Mouse (Mus musculus) G1E (cell line): ENCODE data around the gene Ssu72. TPM values are rescaled to one million over a fixed set of nuclear protein-coding genes. Genes with fewer than 3 reads are reported as not detected.
A peak's percentile ranks its signal among the peaks of the same experiment; 100 is the strongest.

Experiments used
- ATAC-seq: 2 replicates; pipeline ENCODE4 v1.8.0; 2016; ENCODE audit warnings: mild to moderate bottlenecking; ENCODE audit not compliant: insufficient number of reproducible peaks, poor library complexity, low FRiP score, severe bottlenecking; ENCODE audit errors: extremely low read depth
- DNase-seq: peaks from one replicate; pipeline ENCODE4 v3.0.0; 2012; ENCODE audit warnings: low spot score
- H3K27me3 ChIP-seq: 2 replicates; pipeline ENCODE4 v1.6.1; 2012; ENCODE audit warnings: mild to moderate bottlenecking, low read length, inconsistent platforms; ENCODE audit not compliant: insufficient read depth
- H3K36me3 ChIP-seq: replicated peaks from 2 replicates; pipeline ENCODE3; 2012; ENCODE audit warnings: mild to moderate bottlenecking, inconsistent platforms
- H3K4me1 ChIP-seq: 2 replicates; pipeline ENCODE4 v1.6.1; 2012; ENCODE audit warnings: low read depth, low read length, inconsistent platforms, mixed read lengths; ENCODE audit not compliant: insufficient read depth
- H3K4me3 ChIP-seq: 2 replicates; pipeline ENCODE4 v1.5.1; 2012; ENCODE audit warnings: low read depth, mild to moderate bottlenecking, inconsistent platforms, low read length, moderate library complexity, mixed read lengths
- H3K9me3 ChIP-seq: replicated peaks from 2 replicates; pipeline ENCODE4 v1.6.1; 2012; ENCODE audit warnings: inconsistent platforms
- CTCF ChIP-seq: IDR thresholded peaks from 2 replicates; pipeline ENCODE4 v1.5.1; 2012; ENCODE audit warnings: low read depth, low read length, inconsistent platforms, mixed read lengths
- GATA1 ChIP-seq: IDR thresholded peaks from 2 replicates; pipeline ENCODE4 v1.6.1; 2012; ENCODE audit warnings: borderline replicate concordance, low read length, inconsistent platforms, mixed read lengths
- GATA2 ChIP-seq: IDR thresholded peaks from 2 replicates; pipeline ENCODE4 v1.6.1; 2012; ENCODE audit warnings: low read depth, low read length, inconsistent platforms, borderline replicate concordance
- POLR2AphosphoS5 ChIP-seq: IDR thresholded peaks from 2 replicates; pipeline ENCODE4 v1.6.1; 2012; ENCODE audit warnings: low read depth, low read length, inconsistent platforms; ENCODE audit not compliant: insufficient replicate concordance
- TAL1 ChIP-seq: conservative IDR thresholded peaks from 2 replicates; pipeline ENCODE4 v1.6.1; 2012; ENCODE audit warnings: low read depth, low read length, inconsistent platforms, mixed read lengths
- polyA plus RNA-seq: library from polyadenylated mRNA; stranded (reverse); fragments of >175 nt; gene quantifications from 2 replicates; pipeline ENCODE4 v1.2.3, GENCODE M21; 2012
- total RNA-seq, 2 experiments: library from RNA; stranded (forward) in 1 of 2; stranded (reverse) in 1 of 2; fragments of 200-1000 nt in 1 of 2; fragments of >200 nt in 1 of 2; fragmentation: Nextera tagmentation in 1 of 2; gene quantifications; 2 replicates each; pipeline ENCODE4 v1.2.3; 2014 to 2017

The Ssu72 gene
- total RNA-seq (2014; fragmentation: Nextera tagmentation): 195 and 204 TPM in 2 replicates
- 184 and 186 TPM in 2 replicates for total RNA-seq (2017)
- polyA plus RNA-seq: 74.7 and 91.4 TPM in 2 replicates

DNA sequence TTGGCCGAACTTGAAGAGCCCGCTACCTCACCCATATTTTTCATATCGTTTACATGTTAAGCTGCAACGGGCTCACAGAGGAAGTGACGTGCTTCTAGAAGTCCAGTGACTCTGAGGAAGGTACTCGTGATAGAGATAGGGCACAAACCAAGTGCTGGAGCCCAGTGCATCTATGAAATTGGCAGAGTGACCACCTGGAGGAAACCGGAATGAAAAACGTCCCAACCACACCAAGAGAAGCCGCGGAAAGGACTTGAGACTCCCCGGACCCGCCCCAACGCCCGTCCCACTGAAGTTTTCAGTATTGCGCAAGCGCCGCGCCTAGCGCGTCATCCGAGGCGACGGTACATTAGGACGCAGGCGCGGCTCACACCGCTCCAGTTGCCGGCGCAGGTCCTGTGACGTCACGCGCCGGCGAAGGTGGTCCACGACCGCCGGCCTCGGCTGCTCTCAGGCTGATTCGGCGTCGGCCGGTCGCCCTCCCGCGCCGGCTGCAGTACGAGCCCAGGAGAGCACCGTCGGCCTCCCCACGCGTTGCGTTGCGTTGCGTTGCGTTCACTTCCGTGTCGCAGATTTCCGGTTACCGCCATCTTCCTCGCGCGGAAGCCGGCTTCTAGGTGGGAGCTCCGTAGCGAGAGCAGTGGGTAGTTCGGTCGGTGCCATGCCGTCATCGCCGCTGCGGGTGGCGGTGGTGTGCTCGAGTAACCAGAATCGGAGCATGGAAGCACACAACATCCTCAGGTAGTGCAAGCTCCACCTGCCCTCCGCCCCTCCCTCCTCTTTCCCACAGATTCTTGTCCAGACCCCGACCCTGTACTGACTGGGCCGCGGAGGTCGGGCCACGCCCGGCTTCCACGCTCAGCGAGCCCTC is at the start of gene Ssu72:
Gene Ssu72, plus strand, starts transcription at position 80 of the 871 bp plus-strand sequence.
- ATAC-seq (peak; percentile 78), DNase-seq (peak; percentile 64)
- peaks cover 29% of the 10 kb centered on the region for H3K36me3 ChIP-seq
- no peaks in the 10 kb centered on the region for H3K9me3 ChIP-seq
- H3K27me3 ChIP-seq: no peaks in the 10 kb centered on the region
- TF ChIP-seq GATA1 (no peak), GATA2 (no peak), POLR2AphosphoS5 (no peak), TAL1 (no peak), CTCF (no peak)
- H3K4me1 ChIP-seq: peaks cover 47% of the 10 kb centered on the region
- peak within 1 kb of the TSS; percentile 99 for H3K4me3 ChIP-seq

DNA sequence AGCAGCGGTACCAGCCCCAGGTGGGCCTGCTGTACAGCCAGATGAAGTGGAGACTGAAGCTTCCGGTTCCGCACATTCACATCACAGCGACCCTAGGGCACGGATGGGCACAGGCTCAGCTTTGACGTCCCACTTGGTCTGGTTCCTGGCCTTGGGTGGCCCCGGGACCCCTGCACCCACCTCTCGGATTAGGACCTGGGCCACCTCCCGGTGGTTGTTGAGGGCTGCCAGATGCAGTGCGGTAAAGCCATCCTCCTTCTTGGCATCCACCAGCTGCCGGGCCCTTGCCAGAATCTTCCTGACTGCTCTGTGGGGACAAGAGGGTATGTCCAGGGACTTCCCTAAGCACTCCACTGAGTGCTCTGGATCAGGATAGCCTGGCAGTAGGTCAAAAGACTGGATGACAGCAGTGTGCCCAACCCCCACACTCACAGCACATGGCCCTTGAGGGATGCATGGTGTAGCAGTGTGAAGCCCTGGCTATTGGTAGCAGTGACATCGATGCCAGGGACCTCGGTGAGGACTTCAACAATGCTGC is 48.3 kb upstream of the Ssu72 start:
- Histone ChIP-seq H3K4me3 (no peak overlapping the region), H3K9me3 (peaks cover 19% of the 10 kb centered on the region), H3K4me1 (peaks cover 8% of the 10 kb centered on the region), H3K27me3 (peaks cover 8% of the 10 kb centered on the region; the same call in 1 of the 2 replicates), H3K36me3 (peaks cover 88% of the 10 kb centered on the region)
- no peak for ATAC-seq
- no peak for TF ChIP-seq TAL1
- no peak for DNase-seq

DNA sequence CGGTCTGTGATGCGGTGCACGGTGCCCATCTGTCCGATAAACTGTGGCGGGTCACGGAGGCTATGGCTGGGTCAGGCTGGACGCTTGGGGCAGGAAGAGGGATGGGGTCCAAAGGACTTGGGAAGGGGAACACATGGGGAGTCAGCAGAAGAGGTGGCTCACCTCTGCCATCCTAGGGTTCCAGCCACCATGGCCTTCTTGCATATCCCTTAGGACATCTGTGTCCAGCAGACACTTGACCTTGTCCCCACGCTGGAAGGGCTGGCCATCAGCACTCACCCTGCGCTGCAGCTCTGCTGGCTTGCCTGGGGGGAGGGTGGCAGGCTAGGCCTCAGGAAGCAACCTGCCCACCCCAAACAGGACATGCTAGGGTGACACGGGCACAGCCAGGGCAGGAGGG is 45.6 kb upstream of the Ssu72 start:
- ATAC-seq (no peak), DNase-seq (no peak)
- Histone ChIP-seq H3K27me3 (no peaks in the 10 kb centered on the region; the same call in 1 of the 2 replicates), H3K4me1 (peaks cover 6% of the 10 kb centered on the region), H3K9me3 (peaks cover 6% of the 10 kb centered on the region), H3K36me3 (peaks cover 86% of the 10 kb centered on the region), H3K4me3 (no peak overlapping the region)
- no peak for TF ChIP-seq GATA1
- TF ChIP-seq POLR2AphosphoS5: no peak
- no peak for TF ChIP-seq GATA2
- TF ChIP-seq TAL1: no peak
- TF ChIP-seq CTCF: no peak

DNA sequence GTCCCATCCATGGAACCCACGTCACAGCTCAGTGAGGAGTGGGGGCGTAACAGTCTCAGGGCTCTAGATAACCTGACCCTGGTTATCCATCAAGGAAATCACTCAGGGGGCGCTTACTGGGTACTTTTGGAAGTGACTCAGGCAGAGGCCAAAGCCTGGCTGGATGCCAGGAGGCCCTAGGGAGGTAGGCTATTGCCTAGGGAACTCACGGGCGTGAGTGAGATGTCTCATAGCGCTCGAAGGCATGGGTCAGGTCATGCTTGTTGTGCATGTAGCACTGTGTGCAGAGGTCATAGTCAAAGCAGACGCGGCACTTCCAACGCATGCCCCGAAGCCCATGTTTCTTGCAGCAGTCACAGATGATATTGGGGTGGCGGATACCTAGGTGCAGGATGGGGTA is 44.0 kb upstream of the Ssu72 start:
- Histone ChIP-seq H3K9me3 (no peaks in the 10 kb centered on the region), H3K36me3 (peaks cover 87% of the 10 kb centered on the region), H3K4me1 (no peaks in the 10 kb centered on the region; the same call in 1 of the 2 replicates), H3K27me3 (no peaks in the 10 kb centered on the region; the same call in 1 of the 2 replicates), H3K4me3 (0 out of 2 replicates have a peak overlapping the region, but pooled peaks have one; percentile 3)
- ATAC-seq (no peak), DNase-seq (no peak)
- no peak for TF ChIP-seq GATA2
- TF ChIP-seq GATA1: no peak
- no peak for TF ChIP-seq TAL1

DNA sequence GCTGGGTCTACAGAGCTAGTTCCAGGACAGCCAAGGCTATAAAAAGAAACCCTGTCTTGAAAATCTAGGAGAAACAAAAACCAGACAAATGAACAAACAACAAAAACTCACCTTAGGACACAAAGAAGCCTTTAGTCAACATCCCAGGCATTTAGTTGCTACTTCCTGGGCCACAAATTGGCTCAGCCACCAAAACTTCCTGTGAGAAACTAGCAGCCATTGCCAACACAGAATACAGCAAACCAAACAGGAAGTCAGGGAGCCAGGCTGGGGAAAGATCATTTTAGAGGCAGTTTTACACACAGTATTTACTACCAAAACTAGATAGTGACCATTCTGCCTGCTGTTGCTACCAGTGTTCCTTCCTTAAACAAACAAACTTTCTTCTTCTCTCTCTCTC is 37.7 kb upstream of the Ssu72 start:
- no peak for TF ChIP-seq CTCF
- TF ChIP-seq GATA2: no peak
- no peak for TF ChIP-seq TAL1
- TF ChIP-seq POLR2AphosphoS5: no peak
- no peak for TF ChIP-seq GATA1
- Histone ChIP-seq H3K27me3 (0 out of 2 replicates have a peak, but pooled peaks cover under 1% of the 10 kb centered on the region), H3K4me1 (peaks cover 21% of the 10 kb centered on the region), H3K4me3 (no peak overlapping the region), H3K9me3 (no peaks in the 10 kb centered on the region), H3K36me3 (peaks cover 38% of the 10 kb centered on the region)
- DNase-seq (no peak), ATAC-seq (no peak)

DNA sequence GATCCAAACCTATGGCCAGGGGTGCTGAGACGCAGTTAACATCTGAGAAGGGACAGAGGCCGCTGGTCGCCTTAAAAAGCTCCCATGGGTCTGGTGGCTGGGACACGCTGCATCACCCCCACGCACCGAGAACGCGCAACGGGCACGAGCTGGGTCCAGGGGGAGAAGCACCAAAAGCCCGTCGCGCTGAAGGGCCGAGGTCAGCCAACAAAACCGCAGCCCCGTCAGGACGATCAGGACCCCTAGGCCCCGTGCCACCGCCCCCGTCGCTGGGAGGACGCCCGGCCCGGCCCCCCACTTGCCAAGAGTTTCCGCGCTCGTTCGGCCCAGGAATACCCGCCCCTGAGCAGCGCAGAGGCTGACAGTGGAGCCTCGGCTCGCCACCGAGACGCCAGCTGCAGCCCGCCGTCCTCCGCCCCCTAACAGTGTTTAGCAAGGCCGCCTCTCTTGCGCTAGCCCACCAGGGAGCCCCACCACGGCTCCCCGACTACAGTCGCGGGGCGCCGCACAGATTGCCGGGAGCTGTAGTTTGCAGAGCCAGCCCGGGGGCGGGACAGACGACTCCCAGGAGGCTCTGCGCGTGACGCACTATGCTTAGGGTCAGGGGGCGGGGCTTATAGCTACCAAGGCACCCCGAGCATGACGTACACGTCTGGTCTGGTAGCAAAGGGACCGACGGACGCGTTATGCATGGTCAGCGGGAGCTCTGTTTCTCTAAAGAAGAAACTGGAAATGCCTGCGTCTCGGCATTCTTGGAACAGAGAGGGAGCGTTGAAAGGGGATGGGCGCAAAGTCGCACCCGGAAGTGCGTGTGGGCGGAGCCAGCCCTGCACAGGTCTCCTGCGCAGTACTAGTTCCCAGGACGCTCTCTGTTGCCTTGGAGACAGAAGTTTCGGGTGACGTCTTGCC is 35.7 kb upstream of the Ssu72 start, which contains the start of gene Mib2:
Gene Mib2, minus strand, starts transcription at position 510 of the 909 bp plus-strand sequence.
- ATAC-seq (peak; percentile 99), DNase-seq (peak; percentile 93)
- Histone ChIP-seq H3K9me3 (no peaks in the 10 kb centered on the region), H3K4me1 (peaks cover 23% of the 10 kb centered on the region), H3K4me3 (peak within 1 kb of the TSS; percentile 92), H3K36me3 (peaks cover 22% of the 10 kb centered on the region), H3K27me3 (0 out of 2 replicates have a peak, but pooled peaks cover 2% of the 10 kb centered on the region)
- TF ChIP-seq GATA1 (no peak), CTCF (no peak), GATA2 (no peak), POLR2AphosphoS5 (no peak), TAL1 (no peak)
